Mouse (Mus musculus) right cerebral cortex, postnatal 25 days (tissue): ENCODE measurements around the gene Rnh1.
A peak's percentile ranks its signal among the peaks of the same experiment; 100 is the strongest.

ENCODE experiments used
- DNase-seq: peaks from one replicate; pipeline ENCODE4 v3.0.0; 2022

The Rnh1 gene

DNA sequence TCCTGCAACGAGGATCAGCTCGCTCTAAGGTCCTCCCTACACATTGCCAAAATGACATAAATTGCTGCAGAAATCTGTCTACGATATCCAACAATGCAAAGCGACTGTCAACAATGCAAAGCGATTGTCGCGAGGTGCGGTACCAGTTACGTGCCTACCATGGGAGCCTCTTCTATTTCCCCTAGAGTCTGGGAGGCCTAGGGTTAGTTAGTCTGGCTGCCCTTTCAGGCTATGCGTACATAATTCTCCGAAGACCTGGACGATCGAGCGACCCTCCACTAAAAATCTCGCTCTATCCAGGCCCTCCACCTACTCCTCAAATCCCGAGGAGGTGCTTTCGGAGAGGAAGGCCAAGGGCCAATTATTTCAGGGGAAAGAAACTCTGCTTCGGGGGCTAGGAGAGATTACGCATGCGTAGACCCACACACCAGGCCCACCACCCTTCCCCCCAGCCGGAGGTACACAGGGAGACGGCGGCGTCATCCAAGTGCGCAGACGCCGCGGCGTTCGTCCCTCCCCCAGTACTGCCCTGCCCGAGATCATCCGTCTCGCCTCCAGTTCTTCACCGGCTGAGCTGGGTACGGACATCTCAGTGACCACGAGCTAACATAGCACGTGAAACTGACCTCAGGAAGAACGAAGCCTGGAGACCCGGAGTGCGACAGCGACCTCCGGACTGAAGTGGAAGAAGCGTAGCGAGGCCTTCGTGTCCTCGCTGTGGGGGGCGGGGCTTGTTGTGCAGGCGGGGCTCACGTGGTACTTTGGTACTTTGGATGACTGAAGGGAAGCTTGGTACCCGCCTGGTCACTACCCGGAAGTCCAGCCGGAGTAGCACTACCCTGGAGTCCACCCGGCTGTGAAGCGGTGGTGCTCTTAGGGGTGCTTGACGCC, at the start of gene Rnh1:
TSS of gene Rnh1 (minus strand) at position 742 of the 891 bp plus-strand sequence.
- peak; percentile 92 for DNase-seq

DNA sequence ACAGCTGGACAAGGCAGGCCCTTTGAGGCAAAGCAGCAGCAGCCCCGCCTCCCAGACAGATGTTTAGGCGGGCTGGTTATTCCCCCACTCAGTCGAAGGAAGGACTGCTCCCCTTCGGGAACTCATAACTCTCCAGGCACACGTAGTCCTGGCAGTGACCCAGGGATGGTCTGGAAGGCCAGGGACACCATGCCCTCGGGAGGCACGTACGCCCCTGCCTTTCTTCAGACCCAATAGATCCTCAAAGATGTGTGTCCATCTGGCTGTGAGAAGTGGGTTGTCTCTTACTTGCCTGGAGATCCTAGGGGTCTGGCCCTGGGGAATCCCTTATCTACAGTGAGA, 49.4 kb upstream of the Rnh1 start:
- DNase-seq = no peak

DNA sequence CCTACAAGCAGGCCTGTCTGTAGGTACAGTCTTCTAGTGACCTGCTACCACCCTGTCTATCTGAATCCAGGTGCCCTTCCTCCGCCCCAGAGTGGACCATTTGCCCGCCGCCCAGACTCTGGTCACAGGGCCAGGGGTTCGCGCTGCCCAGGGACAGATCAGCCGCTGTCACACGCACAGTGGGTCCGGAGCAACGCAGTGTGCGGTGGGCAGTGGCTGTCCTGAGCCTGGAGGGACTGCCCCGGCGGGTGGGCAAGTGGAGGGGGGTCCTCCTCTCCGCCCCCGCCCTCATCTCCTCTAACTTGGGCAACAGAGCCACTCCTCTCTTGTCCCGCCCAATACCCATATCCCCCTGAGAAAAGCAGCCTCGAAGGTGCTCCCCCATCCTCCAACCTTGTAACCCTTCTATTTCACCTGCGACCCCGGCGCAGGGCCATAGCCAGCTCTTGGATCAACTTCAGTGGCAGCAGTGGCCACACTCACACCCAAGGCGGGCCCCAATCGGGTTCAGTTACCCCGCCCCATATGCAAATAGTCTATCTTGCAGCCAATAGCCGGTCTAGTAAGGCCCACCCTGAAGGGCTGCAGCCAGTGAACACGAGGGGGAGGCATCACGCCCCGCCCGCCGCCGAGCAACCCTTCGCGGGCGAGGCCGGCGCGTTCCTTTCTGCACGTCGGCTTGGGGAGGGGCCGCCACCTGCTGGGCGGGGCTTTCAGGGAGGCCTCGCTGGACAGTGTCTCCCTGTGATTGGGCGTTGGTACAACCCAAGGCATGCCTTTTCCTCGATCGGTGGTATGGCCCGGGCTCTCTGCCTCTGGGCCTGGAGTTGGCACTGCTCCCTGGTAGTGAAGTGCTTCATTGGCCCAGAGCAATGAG, 48.8 kb upstream of the Rnh1 start:
- peak; percentile 92 for DNase-seq

DNA sequence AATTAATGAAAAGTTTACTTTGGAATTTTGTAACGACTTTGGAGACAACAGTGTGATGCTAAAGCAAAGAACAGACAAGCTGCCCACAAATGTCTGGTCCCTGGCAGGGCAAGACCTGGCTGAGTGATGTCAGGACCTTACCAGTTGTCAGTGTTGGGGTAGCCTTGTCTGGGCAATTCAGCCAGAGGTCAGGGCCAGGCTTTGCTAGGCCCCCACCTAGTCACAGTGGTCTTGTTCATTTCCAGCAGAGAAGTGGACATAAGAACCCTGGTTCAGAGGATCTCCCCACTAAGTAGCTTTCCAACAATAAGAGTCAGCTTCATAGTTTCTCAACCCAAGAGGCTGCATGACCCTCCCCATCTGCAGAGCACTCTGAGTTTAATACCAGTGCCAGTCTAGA, 47.7 kb upstream of the Rnh1 start:
- DNase-seq = no peak

DNA sequence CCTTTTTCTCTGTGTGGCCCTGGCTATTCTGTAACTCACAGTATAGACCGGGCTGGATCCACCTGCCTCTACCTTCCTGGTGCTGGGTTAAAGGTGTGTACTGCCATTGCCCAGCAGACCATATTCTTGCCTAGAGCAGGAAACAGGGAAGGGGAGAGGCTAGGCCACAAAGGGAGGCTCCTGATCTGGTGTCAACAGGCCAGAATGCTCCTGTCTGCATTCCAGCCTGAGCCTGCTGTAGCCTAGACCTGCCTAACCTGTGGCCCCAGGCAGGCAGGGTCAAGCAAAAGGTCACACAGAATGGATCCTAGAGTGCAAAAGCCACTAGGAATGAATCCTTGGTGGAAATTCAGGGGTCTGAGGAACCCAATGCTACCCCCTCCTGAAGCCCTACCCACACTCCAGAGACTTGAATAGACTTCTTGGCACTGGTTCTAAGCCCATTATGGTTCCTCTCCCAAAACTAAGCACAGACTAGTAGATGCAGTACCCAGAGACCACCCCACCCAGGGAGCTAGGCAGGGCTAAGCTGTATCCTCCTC, 47.0 kb upstream of the Rnh1 start:
- no peak for DNase-seq

DNA sequence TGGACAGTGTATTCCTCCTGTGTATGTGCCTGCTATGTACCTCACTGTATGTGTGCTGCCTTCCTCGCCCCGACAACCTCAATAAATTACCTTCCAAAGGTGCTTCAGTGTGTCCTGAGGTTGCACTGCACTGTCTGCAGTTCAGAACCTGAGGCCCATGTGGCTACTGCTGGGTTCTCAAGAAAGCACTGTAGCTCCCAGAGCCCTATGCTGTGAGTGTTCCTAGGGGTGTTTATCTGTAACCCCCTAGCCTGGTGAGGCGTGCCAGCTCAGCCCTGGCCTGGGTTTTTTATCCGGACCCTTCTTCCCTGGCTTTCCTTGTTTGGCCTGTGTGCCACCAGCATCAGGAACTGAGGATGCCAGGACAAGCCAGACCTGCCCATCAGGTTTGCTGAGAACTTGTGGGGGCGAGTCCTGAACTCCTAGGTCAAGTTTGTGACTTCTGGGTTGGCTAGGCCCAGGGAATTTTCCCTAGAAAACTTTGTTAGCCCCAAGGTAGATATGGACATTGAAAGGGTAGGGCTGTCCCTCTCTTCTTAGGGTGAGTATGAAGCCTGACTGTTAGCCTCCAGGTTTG, 46.0 kb upstream of the Rnh1 start:
- no peak for DNase-seq

DNA sequence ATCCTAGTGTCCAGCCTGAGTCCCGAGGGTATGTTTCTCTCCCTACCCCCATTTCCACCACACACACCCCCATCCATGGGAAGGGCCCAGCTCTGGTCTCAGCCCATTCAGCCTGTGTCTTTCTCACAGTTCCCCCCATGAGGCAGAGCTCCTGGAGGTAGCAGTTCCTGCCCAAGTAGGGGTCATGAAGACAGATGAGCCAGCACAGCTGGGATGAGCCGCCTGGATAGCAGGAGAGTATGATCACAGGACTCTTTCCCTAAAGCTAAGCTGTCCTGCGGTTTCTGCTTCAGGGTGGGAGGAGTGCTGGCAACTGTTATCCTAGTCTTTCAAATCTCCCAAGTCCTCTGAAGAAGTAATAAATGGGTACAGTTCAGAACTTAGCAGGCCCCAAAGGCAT, 45.5 kb upstream of the Rnh1 start:
- DNase-seq = no peak

DNA sequence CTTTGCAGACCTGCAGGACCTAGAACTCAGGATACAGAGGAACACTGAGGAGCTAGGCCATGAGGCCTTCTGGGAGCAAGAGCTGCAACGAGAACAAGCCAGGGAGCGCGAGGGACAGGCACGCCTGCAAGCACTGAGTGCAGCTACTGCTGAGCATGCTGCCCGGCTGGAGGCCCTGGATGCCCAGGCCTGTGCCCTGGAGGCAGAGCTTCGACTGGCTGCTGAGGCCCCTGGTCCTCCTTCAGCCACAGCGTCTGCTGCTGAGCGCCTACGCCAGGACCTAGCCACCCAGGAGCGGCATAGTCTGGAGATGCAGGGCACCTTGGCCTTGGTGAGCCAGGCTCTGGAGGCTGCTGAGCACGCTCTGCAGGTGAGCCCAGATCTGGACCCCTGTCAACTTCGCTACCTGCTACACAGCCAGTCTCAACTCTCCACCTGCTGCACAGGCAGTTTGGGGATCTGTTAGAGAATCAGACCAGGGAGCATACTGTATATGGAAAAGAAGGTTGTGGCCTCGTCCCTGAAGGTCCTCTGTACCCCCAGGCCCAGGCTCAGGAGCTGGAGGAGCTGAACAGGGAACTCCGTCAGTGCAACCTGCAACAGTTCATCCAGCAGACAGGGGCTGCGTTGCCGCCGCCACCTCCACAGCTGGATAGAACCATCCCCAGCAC, 44.8 kb upstream of the Rnh1 start:
- DNase-seq = no peak

DNA sequence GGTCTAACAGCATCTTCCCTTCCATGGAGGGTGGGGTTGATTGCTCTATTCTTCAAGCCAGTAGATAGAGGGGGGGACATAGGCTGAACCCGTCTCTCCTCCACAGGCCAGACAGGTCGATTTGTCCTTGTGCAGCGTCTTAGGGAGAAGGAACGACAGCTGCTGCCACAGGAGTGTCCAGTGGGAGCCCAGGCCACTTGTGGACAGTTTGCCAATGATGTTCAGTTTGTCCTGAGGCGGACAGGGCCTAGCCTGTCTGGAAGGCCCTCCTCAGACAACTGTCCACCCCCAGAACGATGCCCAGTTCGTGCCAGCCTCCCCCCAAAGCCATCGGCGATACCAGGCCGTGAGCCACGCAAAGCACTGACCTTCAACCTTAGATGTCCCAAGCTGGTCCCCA, 44.2 kb upstream of the Rnh1 start:
- DNase-seq = no peak

DNA sequence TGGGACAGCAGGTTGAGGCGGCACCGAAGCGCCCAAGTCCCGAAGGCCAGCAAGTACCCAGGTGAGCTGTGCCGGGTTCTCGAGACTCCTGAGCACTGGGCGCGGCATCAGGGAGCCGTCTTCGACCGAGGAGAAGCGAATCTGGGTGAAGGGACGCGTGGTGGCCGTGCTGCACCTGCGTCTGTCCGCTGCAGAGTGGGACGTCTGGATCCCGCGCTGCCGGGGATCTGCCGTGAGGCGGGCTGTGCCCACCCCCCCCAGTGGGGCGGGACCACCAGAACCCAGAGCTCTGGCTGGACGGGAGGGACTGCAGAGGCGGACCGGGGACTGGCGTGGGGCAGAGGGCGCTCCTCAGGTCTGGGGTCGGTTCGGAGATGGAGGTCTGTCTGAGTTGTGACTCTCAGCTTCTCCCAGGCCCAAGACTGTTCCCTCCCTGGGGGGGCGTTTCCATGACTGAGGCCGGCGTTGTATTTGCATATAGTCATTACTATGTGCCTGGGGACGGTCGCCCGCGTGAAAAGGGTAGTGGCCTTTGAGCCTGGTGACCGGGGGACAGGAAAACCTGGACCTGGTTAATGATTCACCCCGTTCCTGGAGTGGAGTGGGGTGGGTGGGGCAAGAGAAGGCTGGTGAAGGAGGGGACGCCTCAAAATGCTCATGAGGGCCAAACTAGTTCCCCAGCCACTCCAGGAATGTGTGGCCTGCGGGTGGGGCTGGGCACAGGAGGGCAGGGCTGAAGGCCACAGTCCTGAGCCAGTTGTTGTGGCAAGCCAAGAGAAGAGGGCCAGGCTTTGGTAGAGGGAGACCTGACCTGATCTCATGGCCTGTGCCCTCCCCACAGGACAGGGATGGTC, 43.5 kb upstream of the Rnh1 start:
- DNase-seq = no peak

DNA sequence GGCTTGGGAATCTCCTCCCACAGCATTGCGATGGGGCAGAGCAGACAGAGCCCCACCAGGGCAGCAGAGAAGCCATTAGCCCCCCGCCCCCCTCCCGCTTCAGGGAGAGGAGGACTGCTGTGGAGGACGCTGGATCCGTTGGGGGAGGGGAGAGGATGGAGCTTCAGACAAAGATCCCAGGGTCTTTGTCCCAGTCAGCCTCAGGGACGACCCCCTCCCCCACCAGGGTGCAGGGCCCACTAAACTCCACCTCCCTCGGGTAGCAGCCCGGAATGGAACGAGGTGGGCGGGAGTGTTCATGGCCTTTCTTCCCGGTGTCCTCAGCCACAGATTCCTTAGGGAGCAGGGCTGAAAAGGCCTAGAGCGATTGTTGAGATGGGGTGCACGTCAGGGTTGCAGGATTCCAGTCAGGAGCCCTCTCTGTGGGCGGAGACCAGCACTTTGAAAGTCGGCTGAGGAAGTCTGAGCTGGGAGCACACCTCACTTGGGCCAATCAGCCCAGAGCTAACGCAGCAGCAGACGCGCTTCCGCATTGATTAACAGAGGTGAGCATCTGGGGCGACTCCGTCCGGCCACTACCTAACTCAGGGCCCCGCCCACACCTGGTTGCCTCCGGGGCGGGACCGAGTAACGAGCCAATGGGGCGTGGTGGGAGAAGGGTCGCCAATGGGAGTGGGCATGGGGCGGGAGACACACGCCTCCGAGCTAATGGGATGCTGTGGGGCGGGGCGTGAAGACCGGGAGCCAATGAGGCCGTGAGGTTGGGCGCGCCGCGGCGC, 42.6 kb upstream of the Rnh1 start, which contains the start of gene Rassf7:
TSS of gene Rassf7 (plus strand) at position 760 of the 779 bp plus-strand sequence.
- peak; percentile 76 for DNase-seq

DNA sequence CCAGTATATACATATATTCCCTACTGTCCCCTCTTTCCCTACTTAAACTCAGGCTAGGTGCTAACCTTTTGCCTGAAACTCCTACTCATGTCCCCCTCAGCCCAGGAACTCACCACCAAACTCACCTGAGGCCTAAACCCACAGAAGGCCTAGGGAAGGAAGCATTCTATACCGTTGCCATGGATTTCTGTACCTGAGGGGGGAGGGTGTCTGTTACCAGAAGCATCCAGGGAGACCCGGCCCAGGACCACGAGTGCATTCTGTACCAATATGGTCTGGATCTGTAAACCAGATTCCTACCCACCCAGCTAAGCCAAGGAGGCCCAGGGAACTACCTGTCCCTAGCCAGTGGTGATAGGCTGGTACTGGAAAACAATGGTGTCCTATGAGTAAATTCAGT, 41.7 kb upstream of the Rnh1 start:
- no peak for DNase-seq

DNA sequence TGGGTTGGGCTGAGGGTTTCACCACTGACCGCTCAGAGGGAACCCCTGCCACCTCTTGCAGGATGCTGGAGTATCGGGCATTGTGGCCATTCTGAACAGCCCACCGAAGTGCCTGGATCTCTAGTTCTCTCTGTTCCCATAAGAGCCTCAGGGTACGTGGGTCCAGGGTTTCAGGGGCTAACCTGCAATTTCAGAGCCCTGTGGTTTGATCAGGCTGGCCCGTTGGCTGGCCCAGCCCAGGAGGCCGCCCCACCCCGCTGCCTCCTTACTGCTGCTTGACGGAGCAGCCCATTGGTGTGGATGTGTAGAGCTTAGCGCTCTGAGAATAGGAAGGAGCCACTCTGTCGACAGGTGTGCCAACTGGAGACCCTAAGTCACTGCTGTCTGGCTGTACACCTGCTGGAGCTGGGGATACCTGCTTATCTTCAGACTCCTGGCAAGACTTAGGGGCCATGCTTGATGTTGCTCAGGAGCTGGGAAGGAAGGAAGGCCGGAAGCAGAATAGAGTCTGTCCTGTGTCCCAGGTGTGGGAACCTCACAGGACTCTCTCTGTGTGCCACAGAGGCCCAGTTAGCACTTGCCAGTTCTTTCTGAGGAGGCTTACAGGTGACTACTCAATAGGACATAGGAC, 41.1 kb upstream of the Rnh1 start, which contains the start of gene Lmntd2:
TSS of gene Lmntd2 (minus strand) at position 476 of the 631 bp plus-strand sequence.
- no peak for DNase-seq

DNA sequence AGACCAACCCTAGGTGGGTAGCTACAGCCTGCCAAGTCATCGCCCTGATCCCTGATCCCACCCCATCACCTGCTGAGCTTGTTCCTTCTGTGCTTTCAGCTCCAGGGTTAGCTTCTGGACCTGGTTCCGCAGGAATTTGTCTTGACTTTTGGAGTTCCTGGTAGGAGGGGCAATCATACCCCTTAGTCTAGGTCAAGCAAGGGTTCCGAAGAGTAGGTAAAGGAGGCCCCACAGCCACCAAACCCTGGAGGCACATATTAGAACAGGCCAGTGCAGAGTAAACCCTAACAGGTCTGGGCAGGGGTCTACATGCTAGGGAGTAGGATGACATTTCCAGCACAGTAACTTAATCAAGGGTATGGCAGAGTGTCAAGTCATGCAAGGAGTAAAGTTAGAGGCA, 40.5 kb upstream of the Rnh1 start:
- no peak for DNase-seq

DNA sequence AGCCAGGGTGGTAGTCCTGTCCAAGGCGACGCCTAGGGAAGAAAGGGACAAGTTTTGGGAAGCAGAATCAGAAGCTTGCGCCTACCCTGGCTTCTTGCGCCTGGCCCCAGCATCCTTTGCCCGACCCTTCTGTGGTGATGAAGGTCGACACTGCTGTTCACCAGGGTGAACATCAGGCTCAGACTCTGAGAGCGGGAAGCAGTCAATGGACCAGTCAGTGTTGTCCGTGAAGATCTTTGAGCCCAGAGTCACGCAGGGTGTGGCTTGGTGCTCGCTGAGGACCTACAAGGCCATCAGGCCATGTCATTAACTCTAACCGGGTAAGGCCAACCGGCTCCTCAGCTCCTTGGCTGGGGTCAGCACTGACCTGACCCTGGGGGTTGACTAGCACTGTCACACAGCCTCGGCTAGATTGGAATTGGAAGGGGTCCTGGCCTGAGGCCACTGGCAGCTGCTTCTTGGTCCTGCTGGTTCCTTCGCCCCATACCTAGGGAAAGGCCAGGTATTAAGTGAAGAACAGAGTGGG, 38.0 kb upstream of the Rnh1 start:
- no peak for DNase-seq

DNA sequence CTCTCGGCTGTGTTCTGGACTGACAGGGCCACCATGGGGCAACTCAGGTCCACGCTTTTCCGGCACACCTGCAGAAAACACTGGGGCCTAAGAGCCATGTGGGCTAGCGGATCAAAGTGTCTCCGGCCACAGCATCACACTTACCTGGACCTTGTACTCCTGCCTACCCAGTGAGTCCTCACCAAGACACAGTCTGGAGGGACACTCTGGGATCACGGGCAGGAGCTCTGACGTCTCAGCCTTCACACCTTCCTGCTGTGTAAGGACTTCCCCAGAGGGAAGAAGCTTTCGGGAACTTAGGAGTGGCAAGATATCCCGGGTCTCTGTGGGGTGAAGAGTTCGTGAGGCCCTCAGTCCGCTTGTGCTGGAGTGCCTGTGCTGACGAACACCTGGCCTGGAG, 37.5 kb upstream of the Rnh1 start:
- no peak for DNase-seq

DNA sequence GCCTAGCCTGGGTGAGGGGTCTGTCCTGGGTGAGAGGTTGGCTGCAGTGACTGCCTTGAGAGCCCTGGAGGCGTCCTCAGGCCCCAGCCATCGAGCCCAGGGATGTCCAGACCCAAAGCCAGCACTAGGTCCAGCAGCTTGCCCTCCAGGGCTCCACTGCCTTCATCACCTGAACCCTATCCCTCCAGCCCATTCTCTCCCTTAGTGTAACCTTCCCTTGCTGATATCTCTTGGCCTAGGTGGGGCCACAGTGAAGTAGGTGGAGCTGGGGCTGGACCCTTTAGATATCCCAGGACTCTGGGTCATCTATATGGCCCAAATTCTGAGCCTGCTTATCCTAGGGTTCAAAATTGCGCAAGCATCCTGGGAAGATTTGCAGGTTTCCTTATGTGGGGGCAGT, 36.9 kb upstream of the Rnh1 start:
- no peak for DNase-seq

DNA sequence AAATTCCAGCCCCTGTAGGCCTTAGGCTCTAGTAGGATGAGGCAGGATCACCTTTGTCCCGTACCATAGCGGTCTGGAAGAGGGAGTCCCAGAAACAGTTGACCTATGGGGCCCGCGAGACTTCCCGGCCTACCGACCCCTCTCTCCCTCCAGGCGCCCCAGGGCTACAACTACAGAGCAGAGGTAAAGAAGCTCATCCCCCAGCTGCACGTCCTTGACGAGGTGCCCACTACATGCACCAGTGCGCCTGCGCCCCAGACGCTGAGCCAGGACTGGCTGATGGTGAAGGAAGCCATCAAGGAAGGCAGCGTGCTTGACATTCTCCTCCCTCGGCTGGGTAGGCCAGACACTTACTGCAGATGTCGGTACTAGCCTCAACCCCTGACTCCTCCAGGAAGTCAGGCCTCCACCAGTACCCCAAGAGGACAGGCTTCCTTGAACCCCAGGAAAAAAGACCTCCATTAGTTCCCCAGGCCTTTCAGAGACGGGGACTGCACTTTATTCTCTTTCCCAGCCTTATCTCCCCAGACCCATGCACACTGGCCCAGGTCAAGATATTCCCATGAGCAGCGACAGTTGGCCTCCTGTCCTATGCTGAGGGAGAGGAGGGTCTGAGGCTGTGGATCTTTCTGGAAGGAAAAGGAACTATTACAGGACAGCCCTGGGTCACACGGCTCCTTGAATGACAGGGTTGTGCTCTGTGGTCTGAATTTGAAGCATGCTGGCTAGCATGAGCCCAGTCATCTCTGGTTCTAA, 33.7 kb upstream of the Rnh1 start:
- DNase-seq = no peak

DNA sequence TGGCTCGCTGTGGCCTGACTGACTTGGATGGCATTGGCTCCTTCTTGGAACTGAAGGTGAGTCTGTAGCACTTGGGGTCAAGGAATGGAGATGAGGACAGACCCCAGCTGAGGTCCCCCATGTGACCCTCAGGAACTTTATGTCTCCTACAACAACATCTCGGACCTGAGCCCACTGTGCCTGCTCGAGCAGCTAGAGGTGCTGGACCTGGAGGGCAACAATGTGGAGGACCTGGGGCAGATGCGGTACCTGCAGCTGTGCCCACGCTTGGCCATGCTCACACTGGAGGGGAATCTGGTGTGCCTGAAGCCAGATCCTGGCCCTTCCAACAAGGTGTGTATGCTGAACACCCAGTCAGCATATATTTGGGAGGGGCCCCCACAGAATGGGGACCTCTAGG, 32.8 kb upstream of the Rnh1 start:
- DNase-seq = no peak
